Mouse (Mus musculus): ENCODE data around the gene Rps6ka2. TPM values are rescaled to one million over a fixed set of nuclear protein-coding genes. Genes with fewer than 3 reads are reported as not detected.
"Not testable (repeated sequence)": the region's sequence is repeated elsewhere in the genome, so short reads cannot be mapped to it uniquely, and the experiment has no call there.

The Rps6ka2 gene
- polyA plus RNA-seq, 1 experiment from 2014 or later, result 9.8 TPM

- ATAC-seq (ENCODE audit: insufficient number of reproducible peaks, low FRiP score, low TSS enrichment, low read depth), result no peak
- Histone ChIP-seq H3K4me1 (peaks cover 16% of the 10 kb centered on the region), H3K4me2 (replicated peaks) (no peak overlapping the region), H3K9ac (no peak overlapping the region), H3K27me3 (no peaks in the 10 kb centered on the region), H3K9me3 (replicated peaks) (no peaks in the 10 kb centered on the region), H3K4me3 (replicated peaks) (no peak overlapping the region), H3K27ac (replicated peaks) (no peak overlapping the region), H3K36me3 (no peaks in the 10 kb centered on the region)
- 49% methylated on average over 15 of the region's 15 CpGs for WGBS
Measured at GRCm38 (mm10) chr17:7173331-7174028, 3.6 kb downstream of the Rps6ka2 start.

GRCm38 (mm10) chr17:7175293-7175692 is 5.4 kb downstream of the Rps6ka2 start:
- Histone ChIP-seq H3K4me3 (replicated peaks) (no peak overlapping the region), H3K36me3 (no peaks in the 10 kb centered on the region), H3K27me3 (no peaks in the 10 kb centered on the region), H3K9ac (no peak overlapping the region), H3K9me3 (replicated peaks) (no peaks in the 10 kb centered on the region), H3K27ac (replicated peaks) (no peak overlapping the region), H3K4me2 (replicated peaks) (no peak overlapping the region), H3K4me1 (peaks cover 9% of the 10 kb centered on the region)
- no peak for ATAC-seq (ENCODE audit: insufficient number of reproducible peaks, low FRiP score, low TSS enrichment, low read depth)
- WGBS, result 82% methylated on average over 1 of the region's 1 CpGs

- Histone ChIP-seq H3K4me1 (no peaks in the 10 kb centered on the region), H3K36me3 (no peaks in the 10 kb centered on the region), H3K27me3 (no peaks in the 10 kb centered on the region), H3K4me2 (replicated peaks) (no peak overlapping the region), H3K27ac (replicated peaks) (no peak overlapping the region), H3K9ac (no peak overlapping the region), H3K9me3 (replicated peaks) (no peaks in the 10 kb centered on the region), H3K4me3 (replicated peaks) (no peak overlapping the region)
- ATAC-seq (ENCODE audit: insufficient number of reproducible peaks, low FRiP score, low TSS enrichment, low read depth), result no peak
- WGBS, result 31% methylated on average over 2 of the region's 2 CpGs
Measured at GRCm38 (mm10) chr17:7176394-7176793, 6.5 kb downstream of the Rps6ka2 start.

- ATAC-seq (ENCODE audit: insufficient number of reproducible peaks, low FRiP score, low TSS enrichment, low read depth), result no peak
- no peaks in the 10 kb centered on the region for H3K27me3 ChIP-seq
- 85% methylated on average over 6 of the region's 6 CpGs for WGBS
- no peak overlapping the region for H3K27ac ChIP-seq (replicated peaks)
- no peaks in the 10 kb centered on the region for H3K9me3 ChIP-seq (replicated peaks)
- no peaks in the 10 kb centered on the region for H3K36me3 ChIP-seq
- 0 out of 2 replicates have a peak, but pooled peaks cover 3% of the 10 kb centered on the region for H3K4me1 ChIP-seq
- no peak overlapping the region for H3K4me3 ChIP-seq (replicated peaks)
- H3K4me2 ChIP-seq (replicated peaks), result no peak overlapping the region
- H3K9ac ChIP-seq, result no peak overlapping the region
Measured at GRCm38 (mm10) chr17:7178196-7178595, 8.3 kb downstream of the Rps6ka2 start.

GRCm38 (mm10) chr17:7182187-7182586 is 12.3 kb downstream of the Rps6ka2 start:
- ATAC-seq (ENCODE audit: insufficient number of reproducible peaks, low FRiP score, low TSS enrichment, low read depth), result no peak
- no peaks in the 10 kb centered on the region for H3K27me3 ChIP-seq
- H3K4me3 ChIP-seq (replicated peaks), result no peak overlapping the region
- no peak overlapping the region for H3K4me2 ChIP-seq (replicated peaks)
- no peak overlapping the region for H3K27ac ChIP-seq (replicated peaks)
- H3K4me1 ChIP-seq, result 0 out of 2 replicates have a peak, but pooled peaks cover 3% of the 10 kb centered on the region
- H3K9me3 ChIP-seq (replicated peaks), result no peaks in the 10 kb centered on the region
- no peak overlapping the region for H3K9ac ChIP-seq
- no peaks in the 10 kb centered on the region for H3K36me3 ChIP-seq
- 73% methylated on average over 9 of the region's 9 CpGs for WGBS

- H3K36me3 ChIP-seq; H3K4me1 ChIP-seq; H3K9ac ChIP-seq; H3K4me3 ChIP-seq (replicated peaks); H3K9me3 ChIP-seq (replicated peaks); ATAC-seq (ENCODE audit: insufficient number of reproducible peaks, low FRiP score, low TSS enrichment, low read depth); H3K27ac ChIP-seq (replicated peaks); H3K27me3 ChIP-seq; H3K4me2 ChIP-seq (replicated peaks): not testable (repeated sequence)
- 85% methylated on average over 1 of the region's 1 CpGs for WGBS
Measured at GRCm38 (mm10) chr17:7187037-7187436, 17.1 kb downstream of the Rps6ka2 start.

GRCm38 (mm10) chr17:7189425-7189824 is 19.5 kb downstream of the Rps6ka2 start:
- H3K4me1 ChIP-seq, result no peaks in the 10 kb centered on the region
- H3K27me3 ChIP-seq, result no peaks in the 10 kb centered on the region
- H3K9ac ChIP-seq, result no peak overlapping the region
- no peaks in the 10 kb centered on the region for H3K9me3 ChIP-seq (replicated peaks)
- no peak overlapping the region for H3K27ac ChIP-seq (replicated peaks)
- WGBS, result 91% methylated on average over 3 of the region's 3 CpGs
- no peak overlapping the region for H3K4me3 ChIP-seq (replicated peaks)
- no peak overlapping the region for H3K4me2 ChIP-seq (replicated peaks)
- no peaks in the 10 kb centered on the region for H3K36me3 ChIP-seq
- no peak for ATAC-seq (ENCODE audit: insufficient number of reproducible peaks, low FRiP score, low TSS enrichment, low read depth)

- WGBS, result 73% methylated on average over 10 of the region's 10 CpGs
- H3K4me2 ChIP-seq (replicated peaks), result no peak overlapping the region
- no peaks in the 10 kb centered on the region for H3K9me3 ChIP-seq (replicated peaks)
- no peaks in the 10 kb centered on the region for H3K4me1 ChIP-seq
- H3K27me3 ChIP-seq, result no peaks in the 10 kb centered on the region
- H3K36me3 ChIP-seq, result no peaks in the 10 kb centered on the region
- ATAC-seq (ENCODE audit: insufficient number of reproducible peaks, low FRiP score, low TSS enrichment, low read depth), result no peak
- H3K4me3 ChIP-seq (replicated peaks), result no peak overlapping the region
- H3K9ac ChIP-seq, result no peak overlapping the region
- H3K27ac ChIP-seq (replicated peaks), result no peak overlapping the region
Measured at GRCm38 (mm10) chr17:7189975-7190374, 20.1 kb downstream of the Rps6ka2 start.

- H3K4me3 ChIP-seq (replicated peaks), result no peak overlapping the region
- H3K9me3 ChIP-seq (replicated peaks), result no peaks in the 10 kb centered on the region
- no peaks in the 10 kb centered on the region for H3K27me3 ChIP-seq
- H3K4me2 ChIP-seq (replicated peaks), result no peak overlapping the region
- 84% methylated on average over 7 of the region's 7 CpGs for WGBS
- 0 out of 2 replicates have a peak, but pooled peaks cover 3% of the 10 kb centered on the region for H3K4me1 ChIP-seq
- H3K36me3 ChIP-seq, result no peaks in the 10 kb centered on the region
- ATAC-seq (ENCODE audit: insufficient number of reproducible peaks, low FRiP score, low TSS enrichment, low read depth), result no peak
- H3K27ac ChIP-seq (replicated peaks), result no peak overlapping the region
- H3K9ac ChIP-seq, result no peak overlapping the region
Measured at GRCm38 (mm10) chr17:7194140-7194840, 24.4 kb downstream of the Rps6ka2 start.

- 67% methylated on average over 9 of the region's 9 CpGs for WGBS
- ATAC-seq (ENCODE audit: insufficient number of reproducible peaks, low FRiP score, low TSS enrichment, low read depth), result no peak
- H3K27me3 ChIP-seq, result no peaks in the 10 kb centered on the region
- H3K9me3 ChIP-seq (replicated peaks), result no peaks in the 10 kb centered on the region
- no peaks in the 10 kb centered on the region for H3K36me3 ChIP-seq
- no peak overlapping the region for H3K4me2 ChIP-seq (replicated peaks)
- H3K9ac ChIP-seq, result no peak overlapping the region
- H3K4me3 ChIP-seq (replicated peaks), result no peak overlapping the region
- H3K27ac ChIP-seq (replicated peaks), result no peak overlapping the region
- H3K4me1 ChIP-seq, result 0 out of 2 replicates have a peak, but pooled peaks cover 3% of the 10 kb centered on the region
Measured at GRCm38 (mm10) chr17:7197121-7197925, 27.4 kb downstream of the Rps6ka2 start.

GRCm38 (mm10) chr17:7204771-7205406 is 35.0 kb downstream of the Rps6ka2 start:
- 0 out of 2 replicates have a peak overlapping the region, but pooled peaks have one; percentile 2 for H3K4me2 ChIP-seq (replicated peaks)
- no peak overlapping the region for H3K4me3 ChIP-seq (replicated peaks)
- H3K9me3 ChIP-seq (replicated peaks), result no peaks in the 10 kb centered on the region
- no peaks in the 10 kb centered on the region for H3K36me3 ChIP-seq
- H3K9ac ChIP-seq, result no peak overlapping the region
- ATAC-seq (ENCODE audit: insufficient number of reproducible peaks, low FRiP score, low TSS enrichment, low read depth), result peak; percentile 82; the same call in 1 of the 2 replicates
- H3K27me3 ChIP-seq, result no peaks in the 10 kb centered on the region
- H3K4me1 ChIP-seq, result peaks cover 10% of the 10 kb centered on the region; the same call in 1 of the 2 replicates
- H3K27ac ChIP-seq (replicated peaks), result peak overlapping the region; percentile 13
- 32% methylated on average over 11 of the region's 11 CpGs for WGBS
